Mouse (Mus musculus) heart, embryonic 13.5 days (tissue): ENCODE measurements around the gene Atp5f1. TPM values are rescaled to one million over a fixed set of nuclear protein-coding genes. Genes with fewer than 3 reads are reported as not detected.

Experiments
- ATAC-seq: fragments of 200-750 bp; cut with Nextera tagmentation; 2 replicates; pipeline ENCODE4 v1.8.0; 2017; ENCODE audit warnings: moderate TSS enrichment; ENCODE audit not compliant: insufficient number of reproducible peaks, low FRiP score, low TSS enrichment; ENCODE audit errors: extremely low read depth
- H3K27ac ChIP-seq: fragments of 300-500 bp; sonication (generic); replicated peaks from 2 replicates; pipeline ENCODE4 v1.5.1; 2015; ENCODE audit warnings: moderate library complexity, mild to moderate bottlenecking, inconsistent platforms
- H3K27me3 ChIP-seq: fragments of 300-500 bp; sonication (generic); replicated peaks from 2 replicates; pipeline ENCODE4 v1.6.1; 2015; ENCODE audit warnings: mild to moderate bottlenecking, inconsistent platforms
- H3K36me3 ChIP-seq: fragments of 300-500 bp; sonication (generic); 2 replicates; pipeline ENCODE4 v1.6.1; 2015; ENCODE audit warnings: mild to moderate bottlenecking, inconsistent platforms
- H3K4me1 ChIP-seq: fragments of 300-500 bp; sonication (generic); 2 replicates; pipeline ENCODE4 v1.6.1; 2015; ENCODE audit warnings: inconsistent platforms
- H3K4me2 ChIP-seq: fragments of 300-500 bp; sonication (generic); 2 replicates; pipeline ENCODE4 v1.6.1; 2015; ENCODE audit warnings: inconsistent platforms, mild to moderate bottlenecking, moderate library complexity
- H3K4me3 ChIP-seq: fragments of 300-500 bp; sonication (generic); 2 replicates; pipeline ENCODE4 v1.5.1; 2015; ENCODE audit warnings: moderate library complexity, mild to moderate bottlenecking, inconsistent platforms
- H3K9ac ChIP-seq: fragments of 300-500 bp; sonication (generic); 2 replicates; pipeline ENCODE4 v1.6.1; 2015; ENCODE audit warnings: inconsistent platforms, mild to moderate bottlenecking, moderate library complexity
- H3K9me3 ChIP-seq: fragments of 300-500 bp; sonication (generic); 2 replicates; pipeline ENCODE4 v1.6.1; 2016; ENCODE audit warnings: inconsistent platforms
- WGBS: fragments of 180-500 bp; shearing (Covaris S2); methylation state at CpG from one replicate; pipeline ENCODE4 v1.1.7; 2015; ENCODE audit warnings: mixed read lengths; 5-methylcytosine and 5-hydroxymethylcytosine counted together
- polyA plus RNA-seq: library from polyadenylated mRNA; unstranded; fragments of >200 nt; fragmentation: Nextera tagmentation; extraction: Ambion mirVana; gene quantifications from 2 replicates; pipeline ENCODE4 v1.2.1, GENCODE M21; 2015

Gene Atp5f1
- polyA plus RNA-seq, 1 experiment from 2014 or later = 683 TPM

GRCm38 (mm10) chr3:105912097-105912880 is 47.6 kb downstream of the Atp5f1 start:
- Histone ChIP-seq H3K4me2 (no peak overlapping the region), H3K4me3 (no peak overlapping the region), H3K36me3 (no peaks in the 10 kb centered on the region), H3K9me3 (no peaks in the 10 kb centered on the region), H3K27me3 (peaks cover 16% of the 10 kb centered on the region), H3K4me1 (peaks cover 41% of the 10 kb centered on the region), H3K9ac (no peak overlapping the region), H3K27ac (no peak overlapping the region)
- WGBS = 56% methylated on average over 9 of the region's 9 CpGs
- ATAC-seq = no peak

GRCm38 (mm10) chr3:105910519-105911190 is 49.2 kb downstream of the Atp5f1 start:
- no peak overlapping the region for H3K27ac ChIP-seq
- H3K4me3 ChIP-seq = no peak overlapping the region
- H3K27me3 ChIP-seq = peaks cover 16% of the 10 kb centered on the region
- ATAC-seq = no peak
- H3K9ac ChIP-seq = no peak overlapping the region
- peaks cover 40% of the 10 kb centered on the region for H3K4me1 ChIP-seq
- WGBS = 67% methylated on average over 11 of the region's 11 CpGs
- H3K4me2 ChIP-seq = no peak overlapping the region
- no peaks in the 10 kb centered on the region for H3K36me3 ChIP-seq
- no peaks in the 10 kb centered on the region for H3K9me3 ChIP-seq

GRCm38 (mm10) chr3:105908976-105909375 is 50.9 kb downstream of the Atp5f1 start:
- H3K4me1 ChIP-seq = peaks cover 27% of the 10 kb centered on the region
- no peak overlapping the region for H3K27ac ChIP-seq
- H3K27me3 ChIP-seq = peaks cover 20% of the 10 kb centered on the region
- no peak for ATAC-seq
- H3K9ac ChIP-seq = no peak overlapping the region
- H3K9me3 ChIP-seq = no peaks in the 10 kb centered on the region
- H3K36me3 ChIP-seq = no peaks in the 10 kb centered on the region
- H3K4me2 ChIP-seq = no peak overlapping the region
- H3K4me3 ChIP-seq = no peak overlapping the region
- 86% methylated on average over 4 of the region's 4 CpGs for WGBS

GRCm38 (mm10) chr3:105907956-105908655 is 51.8 kb downstream of the Atp5f1 start:
- Histone ChIP-seq H3K4me3 (no peak overlapping the region), H3K4me1 (peaks cover 18% of the 10 kb centered on the region), H3K9ac (no peak overlapping the region), H3K36me3 (no peaks in the 10 kb centered on the region), H3K4me2 (no peak overlapping the region), H3K27ac (no peak overlapping the region), H3K27me3 (peaks cover 20% of the 10 kb centered on the region), H3K9me3 (no peaks in the 10 kb centered on the region)
- WGBS = 21% methylated on average over 9 of the region's 9 CpGs
- no peak for ATAC-seq

- Histone ChIP-seq H3K4me1 (peaks cover 10% of the 10 kb centered on the region), H3K9me3 (no peaks in the 10 kb centered on the region), H3K4me3 (no peak overlapping the region), H3K27ac (no peak overlapping the region), H3K27me3 (peaks cover 33% of the 10 kb centered on the region), H3K9ac (no peak overlapping the region), H3K36me3 (no peaks in the 10 kb centered on the region), H3K4me2 (no peak overlapping the region)
- 88% methylated on average over 9 of the region's 9 CpGs for WGBS
- no peak for ATAC-seq
Observed at GRCm38 (mm10) chr3:105904721-105905120, 55.2 kb downstream of the Atp5f1 start.

GRCm38 (mm10) chr3:105904213-105904612 is 55.7 kb downstream of the Atp5f1 start:
- H3K4me3 ChIP-seq = no peak overlapping the region
- ATAC-seq = no peak
- H3K4me1 ChIP-seq = peaks cover 15% of the 10 kb centered on the region
- WGBS = 40% methylated on average over 4 of the region's 4 CpGs
- H3K27ac ChIP-seq = no peak overlapping the region
- no peak overlapping the region for H3K4me2 ChIP-seq
- no peaks in the 10 kb centered on the region for H3K36me3 ChIP-seq
- no peak overlapping the region for H3K9ac ChIP-seq
- no peaks in the 10 kb centered on the region for H3K9me3 ChIP-seq
- H3K27me3 ChIP-seq = peaks cover 33% of the 10 kb centered on the region

GRCm38 (mm10) chr3:105901468-105901867 is 58.4 kb downstream of the Atp5f1 start:
- H3K4me1 ChIP-seq = peaks cover 14% of the 10 kb centered on the region
- no peaks in the 10 kb centered on the region for H3K9me3 ChIP-seq
- no peak overlapping the region for H3K27ac ChIP-seq
- no peak for ATAC-seq
- no peak overlapping the region for H3K4me3 ChIP-seq
- no peak overlapping the region for H3K9ac ChIP-seq
- H3K4me2 ChIP-seq = no peak overlapping the region
- H3K36me3 ChIP-seq = no peaks in the 10 kb centered on the region
- 65% methylated on average over 4 of the region's 4 CpGs for WGBS
- H3K27me3 ChIP-seq = peaks cover 28% of the 10 kb centered on the region

- Histone ChIP-seq H3K27ac (no peak overlapping the region), H3K36me3 (no peaks in the 10 kb centered on the region), H3K4me2 (no peak overlapping the region), H3K27me3 (peaks cover 32% of the 10 kb centered on the region), H3K9ac (no peak overlapping the region), H3K4me3 (no peak overlapping the region), H3K9me3 (no peaks in the 10 kb centered on the region), H3K4me1 (peaks cover 14% of the 10 kb centered on the region)
- WGBS = 77% methylated on average over 3 of the region's 3 CpGs
- no peak for ATAC-seq
Observed at GRCm38 (mm10) chr3:105900716-105901115, 59.2 kb downstream of the Atp5f1 start.

- Histone ChIP-seq H3K4me1 (peaks cover 18% of the 10 kb centered on the region), H3K36me3 (no peaks in the 10 kb centered on the region), H3K9me3 (no peaks in the 10 kb centered on the region), H3K4me2 (no peak overlapping the region), H3K27me3 (peaks cover 32% of the 10 kb centered on the region), H3K27ac (no peak overlapping the region), H3K4me3 (no peak overlapping the region), H3K9ac (no peak overlapping the region)
- 69% methylated on average over 6 of the region's 6 CpGs for WGBS
- ATAC-seq = no peak
Observed at GRCm38 (mm10) chr3:105900266-105900665, 59.6 kb downstream of the Atp5f1 start.

GRCm38 (mm10) chr3:105899394-105900147 is 60.3 kb downstream of the Atp5f1 start:
- Histone ChIP-seq H3K9me3 (no peaks in the 10 kb centered on the region), H3K27ac (0 out of 2 replicates have a peak overlapping the region, but pooled peaks have one; percentile 16), H3K4me1 (peaks cover 25% of the 10 kb centered on the region), H3K36me3 (no peaks in the 10 kb centered on the region), H3K4me3 (no peak overlapping the region), H3K9ac (0 out of 2 replicates have a peak overlapping the region, but pooled peaks have one; percentile 5), H3K4me2 (no peak overlapping the region), H3K27me3 (peaks cover 29% of the 10 kb centered on the region)
- WGBS = 36% methylated on average over 8 of the region's 8 CpGs
- no peak for ATAC-seq

- H3K4me1 ChIP-seq = peaks cover 32% of the 10 kb centered on the region
- 40% methylated on average over 11 of the region's 11 CpGs for WGBS
- H3K9ac ChIP-seq = no peak overlapping the region
- no peak; the same call in 1 of the 2 replicates for ATAC-seq
- no peak overlapping the region for H3K4me2 ChIP-seq
- no peak overlapping the region for H3K4me3 ChIP-seq
- H3K9me3 ChIP-seq = no peaks in the 10 kb centered on the region
- H3K36me3 ChIP-seq = no peaks in the 10 kb centered on the region
- peaks cover 29% of the 10 kb centered on the region for H3K27me3 ChIP-seq
- 0 out of 2 replicates have a peak overlapping the region, but pooled peaks have one; percentile 16 for H3K27ac ChIP-seq
Observed at GRCm38 (mm10) chr3:105898861-105899260, 61.0 kb downstream of the Atp5f1 start.
